In the genomic region with DNA sequence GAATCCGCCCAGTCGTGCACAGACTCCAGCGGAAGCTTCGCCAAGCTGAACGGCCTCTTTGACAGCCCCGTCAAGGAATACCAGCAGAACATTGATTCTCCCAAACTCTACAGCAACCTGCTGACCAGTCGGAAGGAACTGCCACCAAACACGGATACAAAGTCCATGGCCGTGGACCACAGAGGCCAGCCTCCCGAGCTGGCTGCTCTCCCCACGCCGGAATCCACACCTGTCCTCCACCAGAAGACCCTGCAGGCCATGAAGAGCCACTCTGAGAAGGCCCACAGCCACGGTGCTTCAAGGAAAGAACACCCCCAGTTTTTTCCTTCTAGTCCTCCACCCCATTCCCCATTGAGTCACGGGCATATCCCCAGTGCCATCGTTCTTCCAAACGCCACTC, we compare ENCODE assay signal across 21 mouse cellular contexts.
A peak's percentile ranks its signal among the peaks of the same experiment; 100 is the strongest.
DNase-seq lines count a peak whose midpoint lies in the region; ATAC-seq and TF ChIP-seq lines count a peak whose summit lies in the region.
"Had no signal": no experiment of that assay in that cellular context is flagged by ENCODE, and none has a peak within 500 bp of the region (broad histone marks: within the 10 kb centered on the region; RNA-seq: fewer than 3 reads in every experiment).

No protein-coding gene starts in this region.

- no peak overlapping the region for H3K27ac ChIP-seq in heart, embryonic 10.5 days
- no peak overlapping the region for H3K27ac ChIP-seq in intestine, embryonic 14.5 days (ENCODE audit: low read depth)
- no peak overlapping the region for H3K27ac ChIP-seq in intestine, postnatal 0 days (ENCODE audit: low read depth, low read length)

- no peak for TF ChIP-seq CTCF in intestine, postnatal 0 days (IDR thresholded peaks at IDR 0.05; ENCODE audit: low read depth)

- peaks cover 13% of the 10 kb centered on the region for H3K4me1 ChIP-seq in heart, embryonic 10.5 days
- H3K4me1 ChIP-seq in intestine, embryonic 14.5 days (replicated peaks; ENCODE audit: control insufficient read depth, insufficient read depth, low read length) = no peaks in the 10 kb centered on the region
- H3K4me1 ChIP-seq in intestine, postnatal 0 days (replicated peaks; ENCODE audit: control insufficient read depth, insufficient read depth, low read length) = no peaks in the 10 kb centered on the region

- H3K4me2 ChIP-seq in intestine, embryonic 14.5 days (ENCODE audit: low read length) = no peak overlapping the region
- no peak overlapping the region for H3K4me2 ChIP-seq in intestine, postnatal 0 days (replicated peaks; ENCODE audit: low read depth)

- WGBS in heart, embryonic 10.5 days = 95% methylated on average over 16 of the region's 16 CpGs
- 96% methylated on average over 16 of the region's 16 CpGs for WGBS in intestine, embryonic 14.5 days
- WGBS in intestine, postnatal 0 days = 95% methylated on average over 16 of the region's 16 CpGs

- H3K36me3 ChIP-seq in heart, embryonic 10.5 days = peaks cover 62% of the 10 kb centered on the region
- H3K36me3 ChIP-seq in intestine, embryonic 14.5 days (ENCODE audit: control insufficient read depth, insufficient read depth, low read length) = peaks cover 55% of the 10 kb centered on the region
- peaks cover 71% of the 10 kb centered on the region for H3K36me3 ChIP-seq in intestine, postnatal 0 days (ENCODE audit: control insufficient read depth, insufficient read depth)
- H3K36me3 ChIP-seq: G1E had no signal

- no peak overlapping the region for H3K9ac ChIP-seq in intestine, embryonic 14.5 days (ENCODE audit: low read length)
- no peak overlapping the region for H3K9ac ChIP-seq in intestine, postnatal 0 days (ENCODE audit: low read depth, low read length)

- H3K4me3 ChIP-seq in heart, embryonic 10.5 days = no peak overlapping the region
- no peak overlapping the region for H3K4me3 ChIP-seq in intestine, embryonic 14.5 days (ENCODE audit: low read depth, low read length)
- H3K4me3 ChIP-seq in intestine, postnatal 0 days (ENCODE audit: low read depth, low read length) = no peak overlapping the region

- H3K9me3 ChIP-seq in heart, embryonic 10.5 days = no peaks in the 10 kb centered on the region
- no peaks in the 10 kb centered on the region for H3K9me3 ChIP-seq in intestine, embryonic 14.5 days (ENCODE audit: control insufficient read depth, low read length)
- no peaks in the 10 kb centered on the region for H3K9me3 ChIP-seq in intestine, postnatal 0 days (ENCODE audit: control insufficient read depth)

- no peak for ATAC-seq in intestine, embryonic 14.5 days (replicated peaks; ENCODE audit: low FRiP score, low TSS enrichment, low read depth)
- ATAC-seq in intestine, postnatal 0 days = no peak
- ATAC-seq: activated CD4-positive, CD25-positive, alpha-beta regulatory T cell, adult 4 months; CD4-positive, CD25-positive, alpha-beta regulatory T cell, adult 4 months; Patski had no signal

- DNase-seq in heart, adult 11 months = peak; percentile 91
- DNase-seq in heart, postnatal 4 days = no peak
- DNase-seq in heart, embryonic 10.5 days (ENCODE audit: low spot score) = peak; percentile 46
- DNase-seq in heart, adult 18-20 months = no peak
- DNase-seq in intestine, embryonic 14.5 days (ENCODE audit: low spot score) = peak; percentile 45
- DNase-seq: adrenal gland, adult 2 months; adrenal gland, adult 8-10 months; adrenal gland, postnatal 10 days; adrenal gland, postnatal 14 days; adrenal gland, postnatal 25 days; adrenal gland, postnatal 36 days; B cell, adult 2 months; cerebellum, adult 11 months; cerebellum, adult 11-12 months; cerebellum, adult 18-20 months had no signal

- H3K27me3 ChIP-seq in heart, embryonic 10.5 days (ENCODE audit: insufficient read depth, poor library complexity, severe bottlenecking) = no peaks in the 10 kb centered on the region
- no peaks in the 10 kb centered on the region for H3K27me3 ChIP-seq in intestine, embryonic 14.5 days (replicated peaks; ENCODE audit: control insufficient read depth, insufficient read depth, low read length)
- H3K27me3 ChIP-seq in intestine, postnatal 0 days (replicated peaks; ENCODE audit: control insufficient read depth, insufficient read depth, low read length) = no peaks in the 10 kb centered on the region
- H3K27me3 ChIP-seq: CH12.LX, Patski had no signal

Comparison
In these comparisons a context has a peak if more than half of its experiments do, and no peak if none do; other contexts are left out.
1. DNase-seq: peak in heart, adult 11 months (single experiment), heart, embryonic 10.5 days (single experiment) and intestine, embryonic 14.5 days (single experiment); none in heart, postnatal 4 days (single experiment) and heart, adult 18-20 months (0 of 2).